Mouse (Mus musculus): ENCODE results near the gene Nt5c.

GRCm38 (mm10) chr11:115511121-115511520, 19.5 kb upstream of the Nt5c start:
- TF ChIP-seq CTCF (IDR thresholded peaks at IDR 0.05; ENCODE audit: borderline replicate concordance, extremely low read depth, insufficient read depth, insufficient read length), result no peak
- no peak for TF ChIP-seq POLR2A (IDR thresholded peaks at IDR 0.05; ENCODE audit: borderline replicate concordance, extremely low read depth, insufficient read depth, insufficient read length, poor library complexity, severe bottlenecking)

All from brain, embryonic 14.5 days (tissue).